Mouse (Mus musculus) liver, embryonic 11.5 days (tissue): Measurements from ENCODE around the gene Krt6b. TPM values are rescaled to one million over a fixed set of nuclear protein-coding genes. Genes with fewer than 3 reads are reported as not detected.

Experiments used
- ATAC-seq: fragments of 200-750 bp; cut with Nextera tagmentation; replicated peaks from 2 replicates; pipeline ENCODE4 v1.8.0; 2017; ENCODE audit warnings: moderate number of reproducible peaks, mild to moderate bottlenecking, moderate TSS enrichment, moderate library complexity; ENCODE audit not compliant: low FRiP score
- DNase-seq: peaks from one replicate; pipeline ENCODE4 v3.0.0-alpha.2; 2017; ENCODE audit warnings: low spot score
- H3K27ac ChIP-seq: fragments of 300-500 bp; sonication (generic); 2 replicates; pipeline ENCODE4 v1.5.1; 2014; ENCODE audit warnings: mild to moderate bottlenecking, low read depth, low read length, control low read depth
- H3K27me3 ChIP-seq: fragments of 300-500 bp; sonication (generic); replicated peaks from 2 replicates; pipeline ENCODE4 v1.6.1; 2014; ENCODE audit warnings: low read length, mixed read lengths; ENCODE audit not compliant: control insufficient read depth, insufficient read depth
- H3K36me3 ChIP-seq: fragments of 300-500 bp; sonication (generic); 2 replicates; pipeline ENCODE4 v1.6.1; 2014; ENCODE audit warnings: mild to moderate bottlenecking, low read length, moderate library complexity, mixed read lengths; ENCODE audit not compliant: control insufficient read depth, insufficient read depth
- H3K4me1 ChIP-seq: fragments of 300-500 bp; sonication (generic); replicated peaks from 2 replicates; pipeline ENCODE4 v1.6.1; 2014; ENCODE audit warnings: low read length, mixed read lengths; ENCODE audit not compliant: control insufficient read depth, insufficient read depth
- H3K4me2 ChIP-seq: fragments of 300-500 bp; sonication (generic); 2 replicates; pipeline ENCODE4 v1.6.1; 2014; ENCODE audit warnings: mild to moderate bottlenecking, control low read depth, moderate library complexity
- H3K4me3 ChIP-seq: fragments of 300-500 bp; sonication (generic); 2 replicates; pipeline ENCODE4 v1.5.1; 2014; ENCODE audit warnings: low read depth, low read length, control low read depth
- H3K9ac ChIP-seq: fragments of 300-500 bp; sonication (generic); 2 replicates; pipeline ENCODE4 v1.6.1; 2014; ENCODE audit warnings: low read depth, low read length, control low read depth
- H3K9me3 ChIP-seq: fragments of 300-500 bp; sonication (generic); 2 replicates; pipeline ENCODE4 v1.6.1; 2016; ENCODE audit warnings: low read length, inconsistent platforms, mixed read lengths; ENCODE audit not compliant: control insufficient read depth
- WGBS: fragments of 180-500 bp; shearing (Covaris S2); extraction: QIAGEN DNeasy Blood & Tissue Kit; methylation state at CpG from one replicate; pipeline ENCODE4 v1.1.7; 2014; 5-methylcytosine and 5-hydroxymethylcytosine counted together
- polyA plus RNA-seq: library from polyadenylated mRNA; unstranded; fragments of >200 nt; fragmentation: Nextera tagmentation; extraction: Ambion mirVana; gene quantifications from 2 replicates; pipeline ENCODE4 v1.2.1, GENCODE M21; 2014

Krt6b gene
- not detected in 2 replicates for polyA plus RNA-seq

DNA sequence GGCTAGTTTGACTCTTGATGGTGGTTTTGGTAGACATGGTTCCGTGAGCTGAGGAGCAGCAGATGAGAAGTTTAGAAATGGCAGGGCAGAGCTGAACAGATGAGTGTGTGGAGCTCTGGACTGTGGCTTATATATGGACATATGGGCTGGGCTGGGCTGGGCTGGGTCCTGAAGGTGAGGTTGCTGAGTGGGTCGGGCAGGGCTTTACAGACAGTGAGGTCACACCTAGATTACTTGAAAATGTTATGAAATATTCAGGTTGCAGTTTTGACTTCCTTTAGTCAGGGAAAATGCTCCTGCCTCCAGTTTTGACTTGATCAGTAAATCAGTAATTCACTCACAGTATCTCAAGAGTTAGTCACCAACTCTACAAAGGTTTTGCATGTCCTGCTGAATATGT, at the start of gene Krt6b:
Krt6b (minus strand) TSS at position 101 of the 400 bp plus-strand sequence.
- H3K4me1 ChIP-seq = no peaks in the 10 kb centered on the region
- no peaks in the 10 kb centered on the region for H3K9me3 ChIP-seq
- H3K36me3 ChIP-seq = no peaks in the 10 kb centered on the region
- 77% methylated on average over 2 of the region's 2 CpGs for WGBS
- no peak for ATAC-seq
- no peak within 1 kb of the TSS for H3K27ac ChIP-seq
- no peaks in the 10 kb centered on the region for H3K27me3 ChIP-seq
- no peak within 1 kb of the TSS for H3K4me2 ChIP-seq
- no peak within 1 kb of the TSS for H3K9ac ChIP-seq
- no peak for DNase-seq
- H3K4me3 ChIP-seq = no peak within 1 kb of the TSS

DNA sequence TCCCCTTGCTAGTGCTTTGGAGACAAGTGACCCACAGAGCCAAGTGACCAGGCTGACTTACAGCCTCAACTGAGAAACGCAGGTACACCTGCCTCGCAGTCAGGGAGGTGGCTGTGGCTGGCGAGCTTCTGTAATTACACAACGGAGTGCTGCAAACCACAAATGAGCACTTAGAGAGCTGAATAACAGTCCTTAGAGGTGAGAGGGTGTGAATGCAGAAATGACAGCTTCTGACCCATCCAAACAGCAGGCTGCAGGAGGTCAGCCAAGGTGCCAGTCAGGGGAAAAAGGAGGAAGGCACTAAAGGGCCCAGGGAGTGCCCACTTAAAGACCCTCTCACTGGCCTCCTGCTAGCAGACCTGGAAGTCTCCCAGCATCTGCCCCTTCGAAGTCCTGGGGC, 44.6 kb upstream of the Krt6b start:
- DNase-seq = no peak
- WGBS = 46% methylated on average over 5 of the region's 5 CpGs
- no peaks in the 10 kb centered on the region for H3K4me1 ChIP-seq

GRCm38 (mm10) chr15:101715831-101716230, 35.7 kb upstream of the Krt6b start:
- no peaks in the 10 kb centered on the region for H3K4me1 ChIP-seq
- ATAC-seq = no peak

More for the DNA sequence above, 44.6 kb upstream of the Krt6b start:
- no peak for ATAC-seq
- no peak overlapping the region for H3K27ac ChIP-seq
- H3K9ac ChIP-seq = no peak overlapping the region
- H3K36me3 ChIP-seq = no peaks in the 10 kb centered on the region
- no peak overlapping the region for H3K4me2 ChIP-seq
- no peak overlapping the region for H3K4me3 ChIP-seq
- no peaks in the 10 kb centered on the region for H3K9me3 ChIP-seq
- H3K27me3 ChIP-seq = no peaks in the 10 kb centered on the region

GRCm38 (mm10) chr15:101714356-101714755, 34.3 kb upstream of the Krt6b start:
- no peaks in the 10 kb centered on the region for H3K4me1 ChIP-seq
- H3K27me3 ChIP-seq = no peaks in the 10 kb centered on the region
- DNase-seq (no peak), ATAC-seq (no peak)
- no peak overlapping the region for H3K9ac ChIP-seq
- H3K27ac ChIP-seq = no peak overlapping the region
- H3K36me3 ChIP-seq = no peaks in the 10 kb centered on the region
- H3K4me2 ChIP-seq = no peak overlapping the region
- H3K4me3 ChIP-seq = no peak overlapping the region
- 73% methylated on average over 5 of the region's 5 CpGs for WGBS
- H3K9me3 ChIP-seq = no peaks in the 10 kb centered on the region

More at GRCm38 (mm10) chr15:101715831-101716230, 35.7 kb upstream of the Krt6b start:
- Histone ChIP-seq H3K9me3 (no peaks in the 10 kb centered on the region), H3K27me3 (no peaks in the 10 kb centered on the region), H3K4me3 (no peak overlapping the region), H3K36me3 (no peaks in the 10 kb centered on the region), H3K4me2 (no peak overlapping the region), H3K27ac (no peak overlapping the region), H3K9ac (no peak overlapping the region)
- no peak for DNase-seq
- WGBS = 76% methylated on average over 3 of the region's 3 CpGs

GRCm38 (mm10) chr15:101713731-101714130, 33.6 kb upstream of the Krt6b start:
- Histone ChIP-seq H3K4me1 (no peaks in the 10 kb centered on the region), H3K27ac (no peak overlapping the region), H3K9ac (no peak overlapping the region), H3K9me3 (no peaks in the 10 kb centered on the region), H3K4me3 (no peak overlapping the region), H3K36me3 (no peaks in the 10 kb centered on the region), H3K4me2 (no peak overlapping the region), H3K27me3 (no peaks in the 10 kb centered on the region)
- 72% methylated on average over 8 of the region's 8 CpGs for WGBS
- ATAC-seq (no peak), DNase-seq (no peak)

DNA sequence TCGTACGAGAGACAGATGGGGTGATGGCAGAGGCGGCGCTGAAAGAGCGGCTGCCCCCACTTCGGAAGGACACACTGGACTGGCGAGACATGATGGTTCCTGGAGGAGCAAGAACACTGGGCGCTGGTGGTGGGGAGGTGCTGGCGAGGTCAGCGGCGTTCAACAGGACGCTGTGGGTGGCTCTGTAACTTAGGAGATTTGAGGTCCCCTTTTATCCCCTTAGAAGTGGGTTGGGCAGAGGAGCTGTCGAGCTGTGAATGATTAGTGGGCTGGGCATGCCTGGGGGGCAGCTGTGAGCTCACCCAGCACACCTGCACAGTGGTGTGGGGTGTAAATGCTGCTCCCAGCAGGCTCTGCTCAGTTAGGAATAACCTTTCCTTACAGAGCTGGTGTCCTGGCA, 32.6 kb upstream of the Krt6b start, which contains the start of gene Krt5:
Krt5 (minus strand) TSS at position 179 of the 400 bp plus-strand sequence.
- Histone ChIP-seq H3K4me3 (no peak within 1 kb of the TSS), H3K36me3 (no peaks in the 10 kb centered on the region), H3K4me1 (no peaks in the 10 kb centered on the region), H3K9ac (no peak within 1 kb of the TSS), H3K27ac (no peak within 1 kb of the TSS), H3K9me3 (no peaks in the 10 kb centered on the region), H3K4me2 (no peak within 1 kb of the TSS), H3K27me3 (no peaks in the 10 kb centered on the region)
- ATAC-seq (no peak), DNase-seq (no peak)
- 69% methylated on average over 13 of the region's 13 CpGs for WGBS

GRCm38 (mm10) chr15:101708683-101709082, 28.6 kb upstream of the Krt6b start:
- no peaks in the 10 kb centered on the region for H3K4me1 ChIP-seq
- H3K4me2 ChIP-seq = no peak overlapping the region
- no peak overlapping the region for H3K27ac ChIP-seq
- DNase-seq (no peak), ATAC-seq (no peak)
- no peaks in the 10 kb centered on the region for H3K27me3 ChIP-seq
- no peak overlapping the region for H3K4me3 ChIP-seq
- H3K36me3 ChIP-seq = no peaks in the 10 kb centered on the region
- no peak overlapping the region for H3K9ac ChIP-seq
- no peaks in the 10 kb centered on the region for H3K9me3 ChIP-seq
- WGBS = 62% methylated on average over 11 of the region's 11 CpGs

- Histone ChIP-seq H3K4me3 (no peak overlapping the region), H3K9ac (no peak overlapping the region), H3K4me2 (no peak overlapping the region), H3K27ac (no peak overlapping the region), H3K4me1 (no peaks in the 10 kb centered on the region), H3K9me3 (no peaks in the 10 kb centered on the region), H3K27me3 (no peaks in the 10 kb centered on the region), H3K36me3 (no peaks in the 10 kb centered on the region)
- DNase-seq (no peak), ATAC-seq (no peak)
- 85% methylated on average over 9 of the region's 9 CpGs for WGBS
Observed at GRCm38 (mm10) chr15:101707454-101707853, 27.4 kb upstream of the Krt6b start.

DNA sequence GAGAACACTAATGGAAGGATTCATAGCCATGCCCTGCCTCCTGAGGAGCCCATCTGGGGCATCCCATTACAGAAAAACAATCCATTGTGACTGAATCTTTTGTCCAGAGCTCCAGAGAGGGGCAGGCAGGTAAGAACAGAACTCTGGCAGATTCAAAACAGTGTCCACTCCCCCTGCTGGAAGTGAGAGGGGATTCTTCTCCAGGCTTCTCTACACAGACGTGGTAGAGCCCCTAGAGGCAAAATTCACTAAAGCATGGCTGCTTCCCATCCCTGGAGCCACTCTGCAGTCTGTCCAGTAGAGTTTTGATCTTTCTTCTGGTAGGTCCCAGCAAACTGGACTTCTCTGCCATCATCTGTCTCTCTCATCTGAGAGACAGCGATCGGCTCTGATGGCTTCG, 24.0 kb upstream of the Krt6b start:
- Histone ChIP-seq H3K4me3 (no peak overlapping the region), H3K27ac (no peak overlapping the region), H3K9ac (no peak overlapping the region), H3K36me3 (no peaks in the 10 kb centered on the region), H3K9me3 (no peaks in the 10 kb centered on the region), H3K4me2 (no peak overlapping the region), H3K27me3 (no peaks in the 10 kb centered on the region), H3K4me1 (no peaks in the 10 kb centered on the region)
- ATAC-seq = no peak
- 66% methylated on average over 4 of the region's 4 CpGs for WGBS
- no peak for DNase-seq
